Mouse (Mus musculus) neutrophil, adult 5-6 weeks (primary cell): ENCODE data around the gene Lhfpl3. TPM values are rescaled to one million over a fixed set of nuclear protein-coding genes. Genes with fewer than 3 reads are reported as not detected.

Experiments
- ATAC-seq: fragments of 151-379, 151-347 bp; 2 replicates; pipeline ENCODE4 v1.8.0; 2017; ENCODE audit warnings: mild to moderate bottlenecking, moderate TSS enrichment; ENCODE audit not compliant: insufficient number of reproducible peaks, poor library complexity, low FRiP score, severe bottlenecking; ENCODE audit errors: extremely low read depth
- total RNA-seq: library from RNA; stranded (forward); fragments of 200-1000 nt; gene quantifications from 2 replicates; pipeline ENCODE4 v1.2.3, GENCODE M21; 2017

Gene Lhfpl3
- total RNA-seq, 1 experiment from 2014 or later: not detected

DNA sequence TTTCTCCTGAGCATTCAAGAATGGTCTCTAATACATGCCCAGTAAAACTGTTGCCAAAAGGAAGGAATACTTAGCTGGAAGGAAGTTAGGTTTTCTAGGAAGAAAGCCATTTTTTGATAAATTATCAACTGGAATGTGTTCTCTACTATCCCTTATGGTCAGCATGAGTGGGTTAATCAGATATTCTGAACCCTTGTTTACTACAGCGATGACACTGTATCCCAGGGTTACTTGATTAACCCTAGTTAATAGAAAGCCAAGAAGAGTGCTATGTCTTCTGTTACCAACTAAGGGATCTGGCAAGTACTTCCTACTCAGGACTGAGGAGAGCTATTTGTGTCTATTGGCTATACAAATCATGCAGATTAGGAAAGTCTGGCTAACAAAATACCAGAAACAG lies 349.0 kb downstream of the Lhfpl3 start:
- no peak for ATAC-seq

DNA sequence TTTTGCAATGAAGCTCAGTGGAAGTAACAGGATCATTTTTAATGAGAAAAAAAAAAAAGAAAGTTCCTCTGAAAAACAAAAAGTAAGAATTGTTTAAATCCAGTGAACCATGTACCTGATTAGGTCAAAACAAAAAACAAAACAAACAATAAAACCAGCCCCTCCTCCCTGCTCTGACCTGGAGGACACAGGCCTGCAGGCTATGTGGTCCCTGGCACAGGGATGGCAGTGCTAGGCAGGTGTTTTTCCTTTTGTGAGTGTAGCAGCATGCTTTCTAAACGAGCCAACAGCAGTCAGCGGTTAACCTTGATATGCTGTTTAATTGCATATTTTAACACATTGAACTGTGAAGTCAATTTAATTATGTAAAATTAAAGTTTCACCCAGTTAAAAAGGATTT lies 360.7 kb downstream of the Lhfpl3 start:
- ATAC-seq: no peak

DNA sequence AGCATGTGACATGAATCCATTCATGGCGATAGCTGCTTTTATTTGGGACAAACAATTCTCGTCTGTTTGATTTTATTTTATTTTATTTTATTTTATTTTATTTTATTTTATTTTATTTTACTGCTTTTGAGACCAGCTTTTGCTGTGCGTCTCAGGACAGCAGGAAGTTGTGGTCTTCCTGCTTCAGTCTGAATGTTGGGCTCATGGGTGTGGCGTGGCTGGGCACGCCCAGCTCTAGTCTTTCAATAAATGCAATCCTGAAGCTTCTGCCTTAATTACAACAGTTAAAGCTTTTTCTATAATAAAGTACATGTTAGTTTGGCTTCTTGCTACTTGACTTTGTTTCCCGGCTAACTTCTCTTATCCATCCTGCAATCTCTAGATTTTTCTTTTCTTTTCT lies 365.4 kb downstream of the Lhfpl3 start:
- no peak for ATAC-seq

DNA sequence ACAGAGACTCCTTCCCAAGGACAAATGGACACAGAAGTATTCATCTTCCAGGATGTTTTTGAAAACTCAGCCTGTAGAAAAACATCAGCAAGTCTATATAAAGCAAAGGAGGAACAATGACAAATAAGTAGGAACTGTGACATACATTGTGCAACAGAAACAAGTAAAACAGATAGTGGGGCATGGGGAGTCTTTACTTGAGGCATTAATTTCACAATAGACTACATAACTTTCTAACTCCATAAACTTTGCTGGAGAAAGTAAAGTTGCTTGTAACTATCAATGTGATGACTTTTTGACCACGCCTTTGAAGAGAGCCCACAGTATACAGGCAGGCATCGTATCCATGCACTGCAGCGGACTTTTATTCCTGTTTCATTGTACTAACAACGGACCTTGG lies 368.4 kb downstream of the Lhfpl3 start:
- no peak for ATAC-seq

DNA sequence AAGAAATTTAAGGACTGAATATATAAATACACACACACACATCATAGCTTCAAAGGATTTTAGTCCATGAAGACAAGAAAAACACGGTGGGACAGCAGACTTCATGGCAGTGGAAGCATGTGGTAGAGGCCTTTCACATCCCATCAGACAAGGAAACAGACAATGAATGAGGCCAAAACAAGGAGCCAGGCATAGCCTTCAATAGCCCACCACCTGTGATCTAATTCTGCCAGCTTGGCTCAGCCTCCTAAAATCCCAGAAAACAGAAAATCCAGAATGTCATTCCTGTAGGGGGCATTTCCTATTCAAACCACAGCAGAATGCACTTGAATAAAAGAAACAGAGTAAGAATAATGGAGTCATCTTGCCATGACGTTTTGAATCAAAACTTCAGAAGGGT lies 381.0 kb downstream of the Lhfpl3 start:
- no peak for ATAC-seq

DNA sequence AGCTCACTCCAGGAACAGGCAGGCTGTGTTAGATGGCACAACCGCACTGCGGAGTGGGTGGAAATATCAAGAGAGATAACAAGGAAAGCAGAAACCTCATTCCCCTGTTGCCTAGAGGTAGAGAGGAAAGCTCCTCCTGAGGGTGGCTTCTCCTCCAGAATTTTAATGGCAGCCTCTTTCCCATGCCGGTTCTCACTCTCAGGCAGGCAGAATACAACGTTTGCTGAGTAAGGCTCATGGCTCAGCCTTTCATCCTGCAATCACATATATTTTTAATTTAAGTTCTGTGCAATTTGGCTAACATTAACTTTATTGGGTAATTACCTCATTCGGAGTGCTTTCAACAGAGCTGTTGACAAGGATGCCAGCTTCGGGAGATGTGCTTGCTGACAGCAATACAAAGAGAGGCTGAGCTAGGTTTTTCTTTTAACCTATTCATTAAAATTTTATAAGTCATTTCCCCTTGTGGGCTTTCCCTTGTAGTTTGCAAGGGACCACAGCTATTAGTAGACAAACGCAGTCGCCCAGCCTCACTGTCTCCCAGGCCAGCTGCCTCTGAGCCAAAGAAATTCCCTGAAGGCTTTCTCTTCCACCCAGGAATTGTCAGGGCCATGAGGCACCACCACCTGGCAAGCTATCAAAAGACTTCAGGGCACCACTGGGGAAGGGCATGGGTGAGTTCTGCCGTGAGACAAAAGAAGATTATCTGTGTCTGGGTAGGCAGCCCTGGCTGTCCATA lies 394.5 kb downstream of the Lhfpl3 start:
- no peak for ATAC-seq

DNA sequence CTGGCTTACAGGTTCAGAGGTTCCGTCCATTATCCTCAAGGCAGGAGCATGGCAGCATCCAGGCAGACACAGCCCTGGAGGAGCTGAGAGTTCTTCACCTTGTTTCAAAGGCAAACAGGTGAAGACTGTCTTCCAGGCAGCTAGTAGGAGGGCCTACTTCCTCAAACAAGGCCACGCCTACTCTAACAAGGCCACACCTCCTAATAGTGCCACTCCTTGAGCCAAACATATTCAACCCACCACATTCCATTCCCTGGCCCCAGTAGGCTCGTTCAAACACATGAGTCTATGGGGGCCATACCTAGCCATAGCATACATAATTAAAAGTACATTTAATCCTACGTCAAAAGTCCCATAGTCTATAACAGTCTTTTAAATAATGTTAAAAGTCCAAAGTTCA lies 407.4 kb downstream of the Lhfpl3 start:
- no peak for ATAC-seq

DNA sequence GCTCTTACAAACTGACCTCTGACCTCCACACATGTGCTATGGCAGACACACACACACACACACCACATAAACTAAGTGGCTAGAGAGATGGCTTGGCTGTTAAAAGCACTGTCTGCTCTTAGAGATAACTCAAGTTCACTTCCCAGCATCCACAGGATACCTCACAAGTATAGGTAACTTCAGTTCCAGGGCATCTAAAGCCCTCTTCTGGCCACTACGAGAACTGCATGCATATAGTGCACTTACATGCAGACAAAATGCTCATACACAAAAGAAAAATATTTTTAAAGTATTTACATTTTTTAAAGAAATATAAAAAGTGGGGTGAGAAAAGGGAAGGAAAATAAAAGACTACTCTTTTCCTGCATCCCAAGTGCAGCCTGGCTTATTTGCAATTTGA lies 408.6 kb downstream of the Lhfpl3 start:
- no peak for ATAC-seq

DNA sequence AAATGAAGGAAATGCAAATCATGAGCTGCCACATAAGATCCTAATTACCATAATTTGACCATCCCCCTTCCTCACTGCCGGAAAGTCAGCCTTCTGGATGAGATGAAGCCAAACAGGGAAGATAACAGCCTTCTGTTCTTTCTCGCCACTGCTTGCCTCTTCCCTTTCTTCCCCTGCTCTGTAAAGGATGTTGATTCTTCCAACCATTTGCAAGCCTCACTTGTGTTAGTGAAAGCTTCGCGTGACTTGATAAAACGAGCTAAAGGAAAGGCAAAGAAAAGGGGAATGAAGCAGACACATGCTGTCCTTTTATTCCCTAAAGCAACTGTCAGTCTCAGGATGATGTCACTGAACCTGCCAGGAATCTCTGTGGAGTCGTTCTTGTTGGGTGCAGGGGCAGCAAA lies 420.1 kb downstream of the Lhfpl3 start:
- ATAC-seq: no peak

DNA sequence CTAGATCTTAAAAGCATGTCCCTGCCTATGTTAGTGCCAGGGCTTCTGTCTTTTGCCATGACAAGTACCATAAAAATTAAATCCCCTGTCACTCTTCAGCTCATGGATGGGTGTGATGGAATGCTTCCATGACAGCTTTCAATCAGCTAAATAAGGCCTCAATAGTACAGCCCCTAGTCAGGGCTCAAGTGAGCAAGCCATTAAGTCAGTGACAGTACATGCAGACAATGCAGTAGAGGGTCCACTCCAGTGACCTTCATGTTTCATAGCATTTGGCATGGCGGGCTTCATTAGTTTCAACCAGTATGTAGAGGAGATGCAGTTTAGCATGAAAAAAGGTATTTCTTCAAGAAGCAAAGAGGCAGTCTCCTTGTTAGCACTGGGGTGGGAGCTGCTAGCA lies 420.8 kb downstream of the Lhfpl3 start:
- ATAC-seq: no peak

DNA sequence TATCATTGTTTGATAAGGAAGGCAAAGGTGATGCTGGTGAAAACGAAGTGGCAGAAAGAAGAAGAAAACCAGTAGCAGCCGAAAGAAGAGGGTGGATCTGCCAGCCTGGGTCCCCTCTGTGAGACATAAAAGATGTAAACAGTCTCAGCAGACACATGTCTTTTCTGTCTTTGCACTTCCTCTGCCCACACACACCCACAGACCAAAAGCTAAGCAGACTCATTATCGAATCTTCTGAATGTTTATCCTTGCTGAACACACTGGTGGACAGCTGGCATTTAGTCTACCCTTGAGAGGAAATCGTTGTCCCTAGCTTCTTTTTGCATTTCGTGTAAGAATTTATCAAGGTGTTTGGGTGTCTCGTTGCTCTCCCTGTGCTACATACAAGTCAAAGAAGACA lies 443.8 kb downstream of the Lhfpl3 start:
- ATAC-seq: no peak

DNA sequence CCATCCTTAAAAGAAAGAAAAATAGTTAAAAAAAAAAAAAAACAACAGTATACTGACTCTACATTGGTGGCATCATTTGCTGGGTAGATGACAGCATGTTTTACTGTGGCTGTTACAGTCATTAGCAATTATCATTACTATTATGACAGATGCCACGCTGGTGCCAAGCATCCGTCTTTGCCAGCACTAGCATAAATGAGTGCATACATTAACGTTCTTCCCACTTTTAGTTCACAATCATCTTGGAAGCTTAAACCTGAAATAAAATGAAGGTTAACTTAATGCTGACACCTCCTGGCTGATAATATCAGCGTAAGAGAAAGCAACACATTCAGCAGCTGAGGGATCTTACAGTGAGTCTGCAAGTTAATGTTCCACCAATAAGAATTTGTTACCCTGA lies 451.0 kb downstream of the Lhfpl3 start:
- ATAC-seq: no peak

DNA sequence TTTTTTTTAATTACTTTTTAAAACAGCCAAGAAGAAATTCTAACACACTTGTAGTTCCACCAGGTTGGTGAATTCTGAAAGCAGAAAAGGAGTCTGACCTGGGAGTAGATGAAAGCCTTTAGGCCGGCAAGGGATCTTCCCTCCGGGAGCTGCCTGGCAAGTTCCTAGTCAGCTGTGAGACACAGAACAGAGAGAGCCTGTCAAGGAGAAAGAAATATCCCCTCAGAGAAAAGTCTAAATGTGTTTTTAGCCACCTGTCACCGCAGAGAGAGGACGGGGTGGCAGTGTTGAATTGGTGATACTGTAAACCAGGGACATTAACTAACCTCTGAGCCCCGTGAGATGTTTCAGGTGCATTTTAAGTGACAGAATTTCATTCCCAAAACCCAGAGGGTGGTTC lies 467.2 kb downstream of the Lhfpl3 start:
- no peak for ATAC-seq

DNA sequence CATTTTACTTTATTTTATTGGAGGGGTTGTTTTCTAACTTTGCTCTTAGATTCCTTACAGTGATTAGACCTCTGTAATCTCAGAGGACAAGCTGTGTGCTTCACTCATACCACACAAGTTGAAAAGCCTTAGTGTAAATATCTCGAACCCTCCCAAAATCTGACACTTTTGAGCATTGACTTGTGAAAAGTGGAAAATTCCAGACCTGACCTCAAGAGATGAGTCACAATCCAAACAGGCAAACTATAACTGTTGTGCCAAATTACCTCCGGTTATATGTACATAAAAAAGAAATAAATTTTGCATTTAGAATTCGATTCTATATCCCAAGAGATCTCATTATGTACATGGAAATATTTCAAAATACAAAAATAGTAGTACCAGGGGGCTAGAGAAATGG lies 468.8 kb downstream of the Lhfpl3 start:
- no peak for ATAC-seq

DNA sequence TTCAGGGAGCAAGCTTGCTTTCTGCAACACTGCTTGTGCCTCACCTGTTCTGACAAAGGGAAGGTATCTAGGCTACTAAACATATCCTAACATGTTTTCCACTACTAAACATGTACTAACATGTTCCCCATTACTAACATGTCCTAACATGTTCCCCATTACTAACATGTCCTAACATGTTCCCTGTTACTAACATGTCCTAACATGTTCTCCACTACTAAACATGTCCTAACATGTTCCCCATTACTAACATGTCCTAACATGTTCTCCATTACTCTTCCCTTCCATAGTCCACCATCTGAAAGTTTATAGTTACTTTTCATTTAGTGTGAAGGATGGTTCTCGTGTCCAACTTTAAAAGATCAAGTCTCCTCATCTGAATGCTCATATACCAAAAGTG lies 473.8 kb downstream of the Lhfpl3 start:
- no peak for ATAC-seq

DNA sequence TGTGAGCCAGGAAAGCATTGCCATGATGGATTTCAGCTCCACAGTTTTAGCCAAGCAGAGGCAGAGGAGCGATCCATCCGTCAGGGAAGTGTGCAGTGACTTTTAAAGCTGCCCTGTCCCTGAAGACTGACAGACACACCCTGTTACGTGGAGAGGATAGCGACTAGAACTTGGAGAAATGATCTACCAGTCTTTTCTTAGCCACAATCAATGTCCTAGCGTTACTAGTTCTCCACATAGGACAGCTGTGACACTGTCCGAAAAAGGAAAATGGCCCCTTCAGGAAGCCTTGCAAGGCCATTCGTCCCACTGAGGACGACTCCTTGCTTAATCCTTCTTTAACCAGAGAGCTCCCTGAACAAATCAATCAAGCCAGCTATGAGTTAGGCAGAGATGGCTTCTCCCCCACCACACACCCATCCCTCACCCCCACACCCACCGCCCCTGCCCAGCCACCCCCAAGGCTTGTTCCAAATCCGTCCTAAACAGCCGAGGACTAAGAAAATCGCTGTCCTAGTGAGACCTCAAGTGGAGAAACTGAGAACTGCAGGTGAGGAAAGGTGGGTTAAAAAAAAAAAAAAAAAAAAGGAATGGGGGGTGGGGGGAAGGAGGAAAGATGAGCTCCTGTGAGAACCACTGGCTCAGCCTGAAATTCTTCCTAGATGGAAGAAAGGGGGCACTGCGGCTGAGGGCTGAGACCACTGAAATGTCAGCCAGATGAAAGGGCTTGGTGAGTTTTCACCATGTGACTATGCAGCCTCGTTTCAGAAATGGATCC lies 479.1 kb downstream of the Lhfpl3 start:
- no peak for ATAC-seq

DNA sequence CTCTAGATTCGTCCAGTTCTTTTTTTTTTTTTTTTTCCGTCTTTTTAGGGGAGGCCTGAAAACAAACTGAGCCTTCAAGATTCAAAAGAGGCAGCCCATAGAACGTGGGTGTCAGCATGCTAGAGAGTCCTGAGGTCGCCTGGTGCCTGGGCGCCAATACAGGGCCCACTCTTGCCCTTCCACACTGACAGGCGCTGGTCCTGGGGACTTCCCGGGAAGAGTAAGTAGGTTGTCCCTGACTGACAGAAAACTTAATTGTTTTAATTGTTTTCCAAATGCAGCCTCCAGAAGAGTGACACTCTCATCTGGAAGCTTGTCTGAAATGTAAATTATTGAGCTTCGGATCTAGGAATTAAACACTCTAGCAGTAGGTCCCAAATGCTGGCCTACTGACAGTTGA lies 479.8 kb downstream of the Lhfpl3 start:
- no peak for ATAC-seq

DNA sequence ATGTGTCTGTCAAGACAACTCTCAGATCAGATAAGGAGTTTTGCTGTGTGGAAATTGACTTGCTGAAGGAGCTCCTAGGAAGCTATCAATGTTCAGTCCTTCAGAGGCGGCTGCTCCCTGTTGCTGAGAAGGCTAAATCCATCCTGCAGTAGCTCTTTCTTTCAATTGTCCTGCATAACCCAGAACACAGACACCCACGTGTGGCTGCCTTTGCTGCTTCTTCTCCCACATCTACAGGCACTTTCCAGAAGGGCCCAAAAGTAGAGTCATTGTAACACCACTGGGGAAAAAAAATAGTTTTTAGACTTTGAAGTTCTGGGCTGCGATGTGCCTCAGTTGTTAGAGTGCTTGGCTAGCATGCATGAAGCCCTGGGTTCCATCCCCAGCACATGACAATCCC lies 480.9 kb downstream of the Lhfpl3 start:
- ATAC-seq: no peak

DNA sequence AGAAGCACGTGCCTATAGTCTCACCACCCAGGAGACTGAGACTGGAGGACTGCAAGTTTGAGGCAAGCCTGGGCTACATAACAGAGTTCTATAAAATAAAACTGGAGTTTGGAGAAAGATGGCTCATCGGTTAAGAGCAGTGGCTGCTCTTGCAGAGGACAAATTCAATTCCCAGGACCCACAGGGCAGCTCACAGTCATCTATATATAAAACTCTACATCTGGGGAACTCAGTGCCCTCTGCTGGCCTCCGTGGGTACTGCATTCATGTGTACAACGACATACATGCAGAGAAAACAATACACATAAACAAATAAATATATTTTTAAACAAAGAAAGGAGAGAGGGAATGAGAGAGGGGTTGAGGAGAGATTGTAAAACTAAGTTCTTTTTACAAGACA lies 501.1 kb downstream of the Lhfpl3 start:
- ATAC-seq: 0 out of 2 replicates have a peak, but pooled peaks have one; percentile 16

DNA sequence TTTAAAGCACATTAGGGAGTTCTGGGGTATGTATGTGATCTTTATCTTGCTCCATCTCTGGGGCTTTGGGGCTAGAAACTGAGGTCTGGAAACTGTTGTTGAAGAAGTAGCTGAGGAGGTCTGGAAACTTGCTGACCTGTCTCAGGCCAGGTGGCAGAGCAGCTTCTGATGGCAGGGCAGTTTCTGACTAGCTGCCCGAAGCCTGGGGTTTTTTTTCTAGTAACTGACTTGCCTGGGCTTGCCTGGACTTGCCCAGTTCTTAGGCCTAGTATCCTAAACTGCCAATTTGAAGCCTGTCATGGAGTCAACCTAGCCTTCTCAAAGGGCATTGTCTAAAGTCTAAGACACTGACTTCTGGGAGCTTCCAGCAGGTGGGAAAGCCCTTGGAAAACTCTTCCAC lies 501.9 kb downstream of the Lhfpl3 start:
- ATAC-seq: no peak

DNA sequence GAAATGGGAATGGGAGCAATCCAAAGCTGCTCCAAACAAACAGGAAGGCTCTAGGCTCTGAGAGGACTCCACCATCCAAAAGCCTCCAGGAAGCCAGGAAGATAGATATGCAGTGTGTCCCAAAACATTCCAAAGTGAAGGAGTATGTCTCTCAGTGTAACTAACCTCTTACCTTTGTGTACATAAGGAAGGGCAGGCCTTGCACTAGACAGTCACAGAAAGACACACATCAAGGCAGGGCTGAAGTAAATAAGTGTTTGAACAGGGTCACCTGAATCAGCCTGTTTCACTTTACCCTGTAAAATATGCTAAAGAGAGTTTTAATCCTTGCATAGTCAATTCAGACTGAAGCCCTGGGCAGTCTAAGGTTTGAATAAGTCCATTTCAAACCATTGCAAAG lies 502.4 kb downstream of the Lhfpl3 start:
- ATAC-seq: no peak
